Mouse (Mus musculus) heart, adult 2 months (tissue): ENCODE measurements at regions not wholly inside any gene's neighbourhood (a gene's known extent, or its start where the extent isn't known, plus 50 kb on each side); places are given as distances from the start of the nearest gene placed in this dataset.

Experiments used
- CTCF ChIP-seq: fragments of 200-600 bp; IDR thresholded peaks from 2 replicates; pipeline ENCODE4 v1.8.1; 2022; ENCODE audit warnings: antibody characterized with exemption, mild to moderate bottlenecking, moderate library complexity
- POLR2A ChIP-seq: fragments of 200-500 bp; IDR thresholded peaks from 2 replicates; pipeline ENCODE4 v1.6.1; 2011; ENCODE audit warnings: mild to moderate bottlenecking, low read depth, low read length, control low read depth; ENCODE audit not compliant: insufficient read depth

GRCm38 (mm10) chr13:13889297-13890120, 64.8 kb upstream of the B3galnt2 start:
- no peak for TF ChIP-seq POLR2A
- TF ChIP-seq CTCF: peak; percentile 88
